Mouse (Mus musculus) neural tube, embryonic 10.5 days (tissue): ENCODE measurements around the gene Rubcnl.

ENCODE experiments used
- DNase-seq: peaks from one replicate; pipeline ENCODE4 v3.0.0-alpha.2; 2017; ENCODE audit warnings: low spot score; ENCODE audit errors: extremely low spot score

Gene Rubcnl

DNA sequence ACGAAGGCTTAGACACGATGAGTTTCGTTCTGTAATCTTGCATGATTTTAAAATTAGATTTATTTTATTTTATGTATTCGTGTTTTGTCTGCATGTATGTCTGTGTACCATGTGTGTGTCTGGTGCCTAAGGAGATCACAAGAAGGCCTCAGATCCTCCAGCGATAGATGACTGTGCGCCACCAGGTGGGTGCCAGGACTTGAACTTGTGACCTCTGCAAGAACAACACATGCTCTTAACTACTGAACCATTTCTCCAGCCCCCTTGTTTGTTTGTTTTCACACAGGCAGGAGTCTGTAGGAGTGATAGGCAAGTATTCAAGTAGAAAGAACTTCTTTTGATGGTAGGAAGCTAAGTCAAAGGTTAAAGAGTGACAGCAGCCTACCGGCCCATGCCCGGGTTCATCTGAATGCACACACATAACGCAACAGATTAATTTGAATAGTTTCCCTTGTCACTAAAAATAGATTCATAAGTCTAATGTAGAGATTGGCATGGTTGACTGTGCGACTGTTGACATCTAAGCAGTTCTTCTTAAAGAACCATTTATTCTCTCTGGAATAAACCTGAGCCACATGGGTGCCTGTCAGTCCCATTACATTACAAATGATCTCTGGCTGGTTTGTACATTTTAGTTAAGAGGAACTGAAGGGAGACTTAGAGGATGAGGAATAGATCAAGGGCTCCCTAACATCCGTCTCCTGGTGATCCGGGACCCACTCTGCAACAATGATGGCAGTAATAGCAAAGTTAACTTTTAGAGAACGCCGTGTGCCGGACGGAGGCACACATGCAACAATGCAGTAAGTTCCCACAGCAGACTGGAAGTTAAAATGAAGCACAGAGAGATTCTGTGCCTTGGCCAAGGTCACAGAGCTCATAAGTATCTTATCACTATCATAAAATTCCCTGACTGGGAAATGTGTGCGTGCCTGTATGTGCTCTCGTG, 2.3 kb downstream of the Rubcnl start:
- DNase-seq, result no peak

DNA sequence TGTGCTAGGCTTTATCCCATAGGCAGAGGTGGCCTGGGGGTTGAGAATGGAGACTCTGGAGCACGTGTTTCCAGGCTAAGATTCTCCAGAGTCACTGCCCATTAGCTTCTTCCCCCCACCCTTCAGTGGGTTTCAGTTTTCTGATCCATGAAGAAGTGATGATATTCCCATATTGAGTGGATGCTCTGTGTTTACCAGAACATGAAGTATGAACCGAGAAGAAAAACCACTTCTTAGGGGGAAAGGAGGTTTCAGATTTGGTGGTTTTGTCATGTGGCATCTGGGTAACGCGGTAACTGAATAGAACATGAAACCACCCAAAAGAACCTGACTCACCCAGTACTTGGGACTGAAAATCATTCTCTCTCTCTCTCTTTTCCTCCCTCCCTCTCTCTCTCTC, 3.0 kb downstream of the Rubcnl start:
- no peak for DNase-seq

DNA sequence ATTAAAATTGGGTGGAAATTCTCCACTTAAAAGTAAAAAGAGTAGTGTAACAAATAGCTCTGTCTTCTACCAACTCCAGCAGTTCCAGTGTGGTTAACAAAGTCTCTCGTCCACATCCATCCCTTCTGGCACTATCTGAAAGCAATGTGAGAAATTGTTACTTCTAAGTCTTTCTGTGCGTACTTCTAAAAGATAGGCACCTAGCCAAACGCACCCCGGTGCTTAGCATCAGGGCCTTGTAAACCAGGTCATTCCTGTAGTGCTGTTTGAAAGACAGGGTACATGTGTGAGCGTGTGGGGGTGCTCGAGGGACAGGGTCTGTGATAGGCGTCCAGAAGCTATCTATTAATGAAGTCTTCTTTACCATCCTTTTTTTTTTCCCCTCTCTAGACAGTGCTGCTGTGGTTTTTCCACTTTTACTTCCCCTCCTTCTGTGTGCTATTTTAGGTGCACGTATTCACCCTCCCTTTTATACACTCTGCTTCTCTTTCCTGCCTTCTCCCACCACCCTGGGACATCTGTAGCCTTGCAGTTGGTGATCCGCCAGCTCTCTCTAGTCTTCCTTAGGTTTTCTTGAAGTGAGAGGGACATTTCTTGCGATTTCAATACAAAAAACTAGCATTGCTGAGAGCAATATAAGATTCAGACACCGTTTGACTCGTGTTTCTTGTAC, 4.9 kb downstream of the Rubcnl start:
- no peak for DNase-seq

GRCm38 (mm10) chr14:75022522-75022921, 6.7 kb downstream of the Rubcnl start:
- DNase-seq, result no peak

GRCm38 (mm10) chr14:75024793-75025710, 9.2 kb downstream of the Rubcnl start:
- no peak for DNase-seq

DNA sequence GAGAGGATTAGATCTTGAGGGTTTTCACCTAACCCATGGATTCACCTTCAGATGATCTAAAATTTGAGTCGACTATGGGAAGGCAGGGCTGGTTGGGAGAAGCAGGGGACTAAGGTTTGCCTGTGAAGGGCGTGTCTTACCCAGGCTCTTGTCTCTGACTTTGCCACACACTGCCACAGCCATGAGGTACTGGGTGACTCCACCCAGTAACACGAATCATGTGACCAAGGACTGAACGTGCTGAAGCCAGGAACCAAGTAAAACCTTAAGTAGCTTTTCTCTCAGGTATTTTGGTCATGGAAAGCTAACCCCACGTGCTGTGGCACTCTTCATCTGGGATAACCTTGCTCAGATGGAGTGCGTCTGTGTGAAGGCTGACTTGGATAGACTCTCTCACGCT, 14.9 kb downstream of the Rubcnl start:
- DNase-seq, result no peak

DNA sequence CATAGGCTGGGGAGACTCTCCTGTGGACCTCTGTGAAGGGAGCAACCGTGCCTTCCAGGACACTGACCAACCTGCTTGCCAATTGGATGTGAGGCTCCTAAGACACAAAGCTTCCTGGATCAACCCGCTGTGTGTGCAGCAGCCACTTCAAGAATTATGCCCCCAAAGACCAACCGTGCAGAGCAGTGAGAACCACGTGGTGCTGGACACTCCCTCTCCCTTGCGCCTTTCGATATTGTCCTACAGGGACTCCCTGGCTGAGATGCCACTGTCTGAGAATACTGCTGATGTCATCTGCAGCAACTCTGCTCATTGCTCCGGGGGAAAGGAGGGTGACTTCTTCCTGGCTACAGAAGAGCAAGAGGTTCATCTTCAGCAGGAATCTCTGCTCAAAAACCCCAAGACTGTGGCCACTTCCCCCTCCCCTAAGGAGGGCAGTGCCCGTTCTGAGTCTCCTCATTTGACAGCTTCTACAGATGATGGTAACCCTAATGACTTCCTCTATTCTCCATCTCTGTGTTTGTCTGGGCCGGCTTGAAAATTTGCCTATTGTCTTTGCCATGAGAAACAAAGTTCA, 16.3 kb downstream of the Rubcnl start:
- no peak for DNase-seq

DNA sequence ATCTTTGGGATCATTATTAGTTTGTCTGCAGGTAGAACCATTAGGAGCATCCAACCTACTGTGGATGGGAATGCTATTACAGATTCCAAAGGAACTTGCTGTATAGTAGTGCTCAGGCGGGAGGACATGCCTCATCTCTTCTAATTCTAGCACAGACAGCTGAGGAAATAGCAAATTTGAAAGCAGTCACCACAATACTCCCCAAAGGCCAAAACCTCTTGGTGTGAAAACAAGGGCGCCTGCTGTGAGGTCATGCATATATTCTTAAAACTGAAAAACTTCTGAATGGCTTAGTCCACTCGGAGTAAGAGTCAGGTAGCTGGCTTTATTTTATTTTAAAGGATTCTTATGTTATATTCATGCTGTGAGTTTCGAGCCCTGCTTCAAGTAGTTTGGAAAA, 16.9 kb downstream of the Rubcnl start:
- no peak for DNase-seq

DNA sequence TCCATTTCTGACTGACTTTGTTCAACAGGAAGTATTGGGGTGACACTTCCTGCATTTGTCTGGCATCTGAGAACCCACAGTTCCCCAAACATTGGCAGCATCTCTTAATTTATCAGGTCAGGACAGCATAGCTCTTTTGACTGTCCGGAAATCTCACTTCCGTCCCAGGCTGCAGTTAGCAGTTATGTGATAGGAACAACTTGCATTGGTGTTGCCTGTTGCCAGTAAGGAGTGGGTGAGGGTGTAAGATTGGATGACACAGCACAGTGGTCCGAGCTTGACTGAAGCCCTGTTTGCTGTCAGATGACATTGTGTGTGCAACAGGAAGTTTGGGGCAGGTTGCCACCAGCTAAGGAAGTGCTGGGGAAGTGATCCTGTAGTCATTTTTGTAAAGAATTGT, 18.4 kb downstream of the Rubcnl start:
- no peak for DNase-seq

DNA sequence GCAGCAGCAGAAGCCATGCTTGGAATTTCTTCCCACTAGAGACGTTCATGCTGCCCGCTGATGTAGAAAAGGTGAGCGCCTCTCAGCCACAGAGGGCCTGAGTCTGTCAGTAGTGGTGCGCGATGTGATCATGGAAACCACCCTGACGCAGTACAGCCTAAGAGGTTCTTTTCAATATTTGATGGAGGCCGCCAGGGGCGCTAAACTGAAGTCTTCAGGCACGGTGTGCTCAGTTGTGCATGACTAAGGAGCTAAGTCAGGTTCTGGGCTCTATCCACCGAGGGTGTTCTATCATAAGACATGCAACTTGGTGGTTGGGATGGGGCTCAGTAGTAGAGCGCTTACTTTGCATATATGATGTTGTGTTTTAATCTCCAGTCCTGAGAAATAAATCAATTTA, 19.6 kb downstream of the Rubcnl start:
- DNase-seq, result no peak

DNA sequence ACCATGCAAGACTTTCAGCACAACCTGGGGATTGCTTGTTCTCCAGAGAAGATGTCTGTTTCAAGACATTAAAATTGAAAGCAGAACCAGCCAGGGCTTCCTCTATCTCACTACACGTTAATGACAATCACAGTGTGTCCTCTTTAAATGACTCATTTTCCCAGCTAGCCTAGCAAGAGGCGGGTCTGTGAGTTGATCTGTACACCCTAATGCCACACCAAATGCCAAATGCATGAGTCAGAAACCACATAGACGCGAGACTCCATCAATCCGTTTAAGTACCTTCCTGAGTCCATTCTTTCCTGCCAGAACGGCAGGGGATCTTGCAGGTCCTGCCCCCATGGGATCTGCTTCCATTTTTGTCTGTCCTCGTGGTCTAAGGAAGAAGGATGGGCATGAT, 29.4 kb downstream of the Rubcnl start:
- no peak for DNase-seq

GRCm38 (mm10) chr14:75052451-75052850, 36.6 kb downstream of the Rubcnl start:
- no peak for DNase-seq

DNA sequence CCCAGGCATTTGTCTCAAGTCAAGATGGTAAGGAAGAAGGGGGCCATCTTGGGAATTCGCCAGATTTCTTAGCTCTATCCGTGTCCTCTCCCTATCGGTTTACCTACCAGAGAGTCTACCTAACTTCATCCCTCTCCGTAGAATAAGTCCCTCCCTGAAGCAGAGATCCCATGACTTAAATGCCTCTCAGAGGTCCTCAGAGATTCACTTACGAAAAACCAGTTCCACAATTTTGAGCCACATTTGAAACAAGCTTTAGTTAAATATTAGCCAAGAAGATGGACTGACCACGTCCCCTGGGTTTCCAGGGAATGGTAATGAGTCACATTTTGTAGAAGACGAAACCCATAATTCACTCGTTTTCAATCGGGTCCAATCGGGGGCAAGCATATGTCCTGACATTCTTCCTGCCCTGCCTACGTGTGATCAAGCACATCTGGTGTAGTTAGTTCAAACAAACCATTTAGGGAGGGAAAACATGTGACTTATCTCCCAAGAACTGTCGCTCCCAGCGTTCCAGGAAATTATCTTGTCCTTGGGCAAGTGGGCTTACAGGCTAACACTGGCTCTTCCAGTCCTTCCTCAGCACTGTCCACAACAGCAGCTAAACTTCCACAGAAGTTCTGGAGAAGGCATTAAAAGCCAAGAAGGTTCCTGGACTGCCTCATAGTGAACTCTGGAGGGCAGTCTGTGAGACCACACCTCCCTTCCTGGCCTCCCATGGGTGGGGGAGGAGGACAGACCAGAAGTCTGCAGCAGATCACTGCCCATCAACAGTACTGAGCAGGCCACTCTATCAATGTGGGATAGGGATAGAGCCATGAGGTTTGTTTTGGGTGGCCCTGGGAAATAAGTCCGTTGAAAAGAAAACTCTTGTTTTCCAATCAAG, 38.9 kb downstream of the Rubcnl start:
- DNase-seq, result no peak

DNA sequence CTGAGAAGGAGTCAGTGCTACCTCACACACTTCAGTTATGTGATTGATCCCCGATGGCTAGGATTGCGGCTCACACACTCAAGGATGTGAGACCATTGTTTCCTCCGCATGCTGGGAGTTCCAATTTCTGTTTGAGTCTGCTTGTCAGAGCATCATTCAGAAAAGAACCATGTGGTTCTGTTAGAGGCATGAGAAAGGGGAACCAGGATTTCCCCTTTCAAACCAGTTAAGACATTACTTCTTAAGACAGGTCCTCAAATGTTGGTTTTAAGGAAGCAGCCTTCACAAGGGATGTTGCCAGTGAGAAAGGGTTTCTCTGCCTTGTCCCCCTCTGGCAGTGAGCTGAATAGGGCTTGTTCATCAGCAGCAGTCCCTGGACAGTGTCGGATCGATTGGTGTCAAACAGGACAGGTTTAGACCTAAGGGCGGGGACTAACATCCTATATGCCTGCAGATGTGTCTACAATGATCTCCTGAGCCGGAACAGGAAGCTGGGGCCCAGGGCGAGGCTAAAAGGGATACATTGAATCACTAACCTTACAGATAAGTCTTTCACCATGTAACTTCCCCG, 41.1 kb downstream of the Rubcnl start:
- DNase-seq, result no peak

- DNase-seq, result peak; percentile 31
These were observed 44.7 kb downstream of the Rubcnl start for GRCm38 (mm10) chr14:75060562-75060961.

DNA sequence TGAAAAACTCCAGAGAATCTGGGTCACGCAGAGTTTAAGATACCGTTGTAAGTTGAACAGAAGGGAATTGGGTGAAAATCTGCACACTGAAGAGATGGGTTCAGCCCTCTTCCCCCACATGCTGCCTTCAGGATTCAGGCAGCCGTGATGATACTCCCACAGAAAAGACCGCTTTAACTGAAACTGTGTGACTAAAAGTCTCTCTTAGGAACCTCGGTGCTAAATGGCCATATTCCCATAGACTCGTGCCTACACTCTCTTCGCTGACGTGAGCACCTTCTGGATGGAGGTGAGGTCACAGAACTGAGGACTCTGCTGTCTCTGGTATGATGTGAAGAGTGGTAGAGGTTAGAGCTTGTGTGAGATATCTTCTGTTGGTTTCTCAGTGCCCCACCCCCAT, 48.1 kb downstream of the Rubcnl start:
- DNase-seq, result no peak

- no peak for DNase-seq
These were observed 48.7 kb downstream of the Rubcnl start for GRCm38 (mm10) chr14:75064520-75064919.

DNA sequence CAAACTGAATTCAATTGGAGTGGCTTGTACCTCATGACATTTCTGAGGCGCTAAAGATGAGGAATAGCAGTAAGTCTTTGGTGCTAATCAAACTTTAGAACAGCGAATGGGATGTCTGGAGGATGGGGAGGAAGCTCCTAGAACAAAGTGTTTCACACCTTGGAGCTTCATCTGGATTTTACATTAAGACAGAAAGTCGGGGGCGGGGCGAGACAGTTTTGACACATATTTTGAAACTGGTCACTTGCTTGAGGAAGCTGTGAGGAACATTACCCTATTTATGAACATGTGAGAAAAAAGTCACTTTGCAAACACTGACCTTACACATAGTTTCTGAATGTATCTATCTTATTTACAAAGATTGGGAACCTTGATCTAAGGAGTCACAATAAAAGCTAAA, 49.4 kb downstream of the Rubcnl start:
- DNase-seq, result no peak

DNA sequence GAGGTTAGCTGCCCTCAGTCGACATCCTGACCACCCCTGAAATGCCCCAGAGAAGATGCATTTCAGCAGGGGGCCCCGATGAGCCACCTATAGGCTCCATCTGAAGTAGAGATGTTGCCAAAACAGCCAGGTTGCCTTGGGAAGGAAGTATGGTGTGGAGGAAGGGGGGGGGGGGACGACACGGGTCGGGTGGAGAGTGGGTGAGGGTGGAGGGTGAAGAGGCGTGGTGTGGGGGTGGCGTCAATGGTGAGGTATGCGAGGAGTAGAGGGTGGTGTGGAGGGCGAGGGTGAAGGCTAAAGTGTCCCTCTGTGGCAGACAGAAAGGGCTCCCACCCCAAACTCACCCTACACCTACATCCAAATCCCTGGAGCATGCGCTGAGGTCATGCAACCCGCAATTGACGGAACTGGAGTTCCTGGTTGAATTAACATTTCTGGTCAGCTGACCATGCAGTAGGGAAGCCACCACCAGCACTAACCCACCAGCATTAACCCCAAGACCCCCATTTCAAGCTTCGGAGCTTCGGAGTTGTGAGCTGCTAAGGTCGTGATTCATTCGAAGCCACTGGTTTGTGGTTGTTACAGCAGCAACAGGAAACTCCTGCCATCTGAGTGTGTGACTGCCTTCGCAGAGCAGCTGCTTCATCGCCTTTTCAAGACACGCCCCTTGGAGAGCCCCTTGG, 52.7 kb downstream of the Rubcnl start:
- no peak for DNase-seq
